Mouse (Mus musculus): ENCODE measurements around the gene Gm20532.

Gene Gm20532

GRCm38 (mm10) chr2:26617928-26618327 is 31.5 kb downstream of the Gm20532 start:
- peak; percentile 47 for DNase-seq (ENCODE audit: low read depth, low spot score)

DNA sequence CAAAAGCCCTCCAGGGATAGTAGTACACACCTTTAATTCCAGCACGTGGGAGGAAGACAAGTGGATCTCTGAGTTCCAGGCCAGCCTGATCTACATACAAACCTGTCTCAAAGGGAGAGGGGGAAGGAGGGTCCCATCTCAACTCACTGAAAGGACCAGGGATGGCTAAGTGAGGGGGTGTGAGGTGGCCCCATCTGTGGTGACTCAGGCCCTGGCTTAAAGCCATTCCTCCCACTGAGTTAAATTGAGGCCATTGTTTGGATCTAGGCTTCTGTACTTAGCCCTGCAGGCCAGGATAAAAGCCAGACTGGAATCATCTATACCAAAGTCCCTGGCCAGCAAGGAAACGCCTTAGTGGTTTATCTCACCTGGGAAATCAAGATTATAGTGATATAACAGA is 34.8 kb downstream of the Gm20532 start:
- DNase-seq (ENCODE audit: low read depth, low spot score): no peak

- no peak for DNase-seq (ENCODE audit: low read depth, low spot score)
Observed at GRCm38 (mm10) chr2:26622984-26623383, 36.5 kb downstream of the Gm20532 start.

DNA sequence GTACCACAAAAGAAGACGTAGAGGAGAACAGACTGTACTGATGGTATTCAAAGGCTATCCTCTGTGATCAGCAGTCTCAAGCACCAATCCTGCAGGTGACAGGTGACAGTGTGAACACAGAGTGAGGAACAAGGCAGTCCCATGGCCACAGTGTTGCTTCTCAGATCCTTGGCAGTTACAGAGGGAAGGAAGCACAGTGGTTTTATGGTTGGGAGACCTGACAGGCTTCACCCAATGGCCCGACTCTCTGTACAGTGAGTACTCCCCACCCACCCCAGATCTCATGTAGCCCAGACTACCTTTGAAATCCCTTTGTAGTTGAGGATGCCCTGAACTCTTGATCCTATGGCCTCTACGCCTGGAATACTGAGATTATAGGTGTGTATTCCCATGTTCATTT is 39.0 kb downstream of the Gm20532 start:
- no peak for DNase-seq (ENCODE audit: low read depth, low spot score)

DNA sequence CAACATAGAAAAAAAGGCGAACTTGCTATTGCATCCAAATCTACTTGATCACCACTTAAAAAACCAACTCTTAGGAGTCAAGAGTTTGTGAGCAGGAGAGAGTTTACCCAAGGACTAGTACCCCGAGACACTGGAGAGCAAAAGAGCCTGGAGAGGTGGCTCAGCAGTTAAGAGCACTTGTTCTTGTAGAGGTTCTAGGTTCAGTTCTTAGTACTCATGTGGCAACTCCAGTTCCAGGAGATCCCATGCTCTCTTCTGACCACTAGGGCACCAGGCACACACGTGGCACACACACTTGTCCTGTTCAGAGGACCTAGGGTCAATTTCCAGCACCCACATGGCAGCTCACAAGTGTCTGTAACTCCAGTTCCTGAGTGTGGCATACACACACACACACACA is 39.6 kb downstream of the Gm20532 start:
- DNase-seq (ENCODE audit: low read depth, low spot score): no peak

DNA sequence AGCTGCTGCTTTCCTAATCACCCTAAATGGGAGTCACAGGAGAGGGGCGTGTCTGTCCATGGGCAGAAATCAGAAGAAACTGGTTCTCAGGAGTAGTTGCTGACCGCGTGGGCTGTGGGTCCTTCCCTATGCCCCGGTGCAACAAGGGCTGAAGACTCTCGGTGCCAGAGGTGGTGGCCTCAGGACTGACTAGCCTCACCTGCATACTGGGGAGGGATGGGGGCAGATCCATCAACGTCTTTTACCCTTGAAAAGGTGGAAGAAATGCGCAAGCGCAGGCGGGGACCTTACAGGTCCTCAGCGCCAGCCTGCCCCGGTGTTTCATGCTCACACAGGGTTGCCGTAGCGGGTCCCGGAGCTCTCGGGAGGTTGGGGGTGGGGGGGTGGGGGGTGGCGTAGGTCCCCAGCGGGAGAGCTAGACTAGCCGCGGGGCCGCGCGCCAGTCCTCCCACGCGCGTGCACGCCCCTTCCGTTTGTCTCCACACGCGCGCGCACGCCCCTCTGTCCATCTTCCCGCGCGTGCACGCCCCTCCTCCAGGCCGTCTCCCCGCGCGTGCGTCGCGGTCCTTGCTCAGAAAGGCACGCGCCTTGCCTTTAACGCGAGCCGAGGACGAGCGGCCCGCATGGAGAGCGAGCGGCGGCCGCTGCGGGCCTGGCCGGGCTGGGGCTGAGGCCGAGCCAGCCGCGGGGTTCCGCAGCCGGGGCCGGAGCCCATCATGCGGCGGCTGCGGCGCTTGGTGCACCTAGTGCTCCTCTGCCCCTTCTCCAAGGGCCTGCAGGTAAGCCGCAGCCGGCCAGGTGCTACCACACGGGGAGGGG is 41.7 kb downstream of the Gm20532 start, which contains the start of gene Fam69b:
Gene Fam69b, plus strand, starts transcription at position 537 of the 819 bp plus-strand sequence.
- peak; percentile 75 for DNase-seq (ENCODE audit: low read depth, low spot score)

DNA sequence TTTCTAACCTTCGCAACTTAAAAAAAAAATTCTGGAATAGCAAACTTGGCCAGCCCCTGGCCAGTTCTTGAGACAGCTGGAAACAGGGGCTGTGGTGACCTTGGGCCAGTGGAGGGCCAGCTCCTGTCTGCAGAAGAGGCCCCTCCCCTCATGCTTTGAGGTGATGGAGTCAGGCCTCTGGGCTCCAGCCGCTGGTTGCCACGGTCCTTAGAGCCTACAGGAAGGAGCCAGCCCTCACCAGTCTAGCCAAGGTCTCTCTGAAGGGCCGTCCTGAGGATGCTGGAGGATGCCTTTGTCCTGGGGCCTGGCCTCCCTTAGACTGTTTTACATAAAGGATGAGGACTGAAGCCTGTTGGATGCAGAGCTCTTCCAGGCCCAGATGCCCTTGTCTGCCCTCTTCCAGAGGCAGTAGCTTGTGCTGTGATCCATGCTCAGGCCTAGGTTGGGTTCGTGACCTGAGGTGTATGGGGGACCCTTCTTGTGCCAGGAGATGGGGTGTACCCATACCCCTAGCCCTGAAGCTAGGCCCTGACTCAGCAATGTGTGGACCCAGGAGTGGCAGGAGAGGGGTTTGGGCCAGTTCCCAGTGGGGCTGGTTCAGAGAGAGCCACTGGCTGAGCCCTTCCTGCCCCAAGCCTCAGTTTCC is 42.5 kb downstream of the Gm20532 start:
- peak; percentile 54 for DNase-seq (ENCODE audit: low read depth, low spot score)

DNA sequence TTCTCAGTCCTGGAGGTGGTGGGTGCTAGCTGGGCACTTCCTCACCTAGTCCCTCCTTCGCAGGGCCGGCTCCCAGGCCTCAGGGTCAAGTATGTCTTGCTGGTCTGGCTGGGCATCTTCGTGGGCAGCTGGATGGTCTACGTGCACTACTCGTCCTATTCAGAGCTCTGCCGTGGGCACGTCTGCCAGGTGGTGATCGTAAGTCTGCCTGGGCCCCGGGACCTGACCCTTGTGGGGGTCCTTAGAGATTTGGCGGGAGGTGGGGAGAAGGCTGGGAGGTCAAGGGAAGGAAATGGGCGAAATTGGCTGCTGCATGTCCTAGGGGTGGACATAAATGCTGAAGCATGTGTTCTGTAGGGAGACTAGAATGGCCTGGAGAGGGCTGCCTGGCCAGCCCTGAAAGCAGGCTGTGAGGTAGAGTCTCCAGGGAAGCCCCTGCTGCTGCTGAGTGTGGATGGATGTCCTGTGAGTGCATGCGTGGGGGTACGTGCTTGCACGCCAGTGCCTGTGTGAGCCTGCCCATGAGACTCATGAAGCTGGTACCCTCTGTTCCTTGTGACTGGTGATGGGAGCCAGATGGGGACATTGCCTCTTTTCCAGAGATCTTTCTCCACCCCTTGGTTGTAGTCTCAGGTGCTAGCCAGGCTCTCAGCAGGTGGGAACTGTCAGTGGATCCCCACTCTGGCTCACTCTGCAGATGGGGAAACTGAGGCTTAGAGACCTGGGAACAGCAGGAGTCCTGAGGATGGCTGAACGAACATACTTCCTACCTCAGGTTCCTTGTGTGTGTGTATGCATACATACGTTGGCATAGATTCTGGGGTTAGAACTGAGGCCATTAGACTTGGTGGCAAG is 46.3 kb downstream of the Gm20532 start:
- no peak for DNase-seq (ENCODE audit: low read depth, low spot score)

GRCm38 (mm10) chr2:26633953-26634530 is 47.6 kb downstream of the Gm20532 start:
- DNase-seq (ENCODE audit: low read depth, low spot score): no peak

DNA sequence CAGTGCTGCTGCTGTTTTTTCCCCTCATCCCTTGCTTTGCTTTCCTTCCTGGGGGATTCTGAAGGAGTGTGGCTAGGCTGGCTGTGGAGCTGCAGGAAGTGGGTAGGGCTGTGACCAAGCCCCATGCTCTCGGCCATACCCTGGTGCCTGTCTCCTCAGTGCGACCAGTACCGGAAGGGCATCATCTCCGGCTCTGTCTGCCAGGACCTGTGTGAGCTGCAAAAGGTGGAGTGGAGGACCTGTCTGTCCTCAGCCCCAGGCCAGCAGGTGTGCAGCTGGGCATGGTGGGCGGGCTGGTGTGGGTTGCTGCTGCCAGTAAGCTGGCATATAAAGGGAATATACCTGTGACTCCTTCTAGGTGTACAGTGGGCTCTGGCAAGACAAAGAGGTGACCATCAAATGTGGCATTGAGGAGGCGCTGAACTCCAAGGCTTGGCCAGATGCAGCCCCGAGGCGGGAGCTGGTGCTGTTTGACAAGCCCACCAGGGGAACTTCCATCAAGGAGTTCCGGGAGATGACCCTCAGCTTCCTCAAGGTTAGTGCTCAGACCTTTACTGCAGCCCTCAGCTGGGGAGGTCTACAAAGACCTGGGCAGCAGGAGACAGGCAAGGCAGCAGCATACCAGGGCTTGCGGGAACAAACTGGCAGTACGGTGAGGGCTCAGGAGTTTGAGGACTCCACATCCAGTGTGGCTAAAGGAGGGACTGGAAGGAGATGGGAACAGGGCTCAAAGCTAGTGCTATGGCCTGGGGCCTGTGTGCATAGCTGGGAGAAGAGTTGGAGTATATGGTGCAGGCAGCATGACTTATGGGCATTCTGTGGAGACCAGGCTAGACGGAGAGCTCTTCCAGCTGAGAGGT is 48.4 kb downstream of the Gm20532 start:
- peak; percentile 46 for DNase-seq (ENCODE audit: low read depth, low spot score)

DNA sequence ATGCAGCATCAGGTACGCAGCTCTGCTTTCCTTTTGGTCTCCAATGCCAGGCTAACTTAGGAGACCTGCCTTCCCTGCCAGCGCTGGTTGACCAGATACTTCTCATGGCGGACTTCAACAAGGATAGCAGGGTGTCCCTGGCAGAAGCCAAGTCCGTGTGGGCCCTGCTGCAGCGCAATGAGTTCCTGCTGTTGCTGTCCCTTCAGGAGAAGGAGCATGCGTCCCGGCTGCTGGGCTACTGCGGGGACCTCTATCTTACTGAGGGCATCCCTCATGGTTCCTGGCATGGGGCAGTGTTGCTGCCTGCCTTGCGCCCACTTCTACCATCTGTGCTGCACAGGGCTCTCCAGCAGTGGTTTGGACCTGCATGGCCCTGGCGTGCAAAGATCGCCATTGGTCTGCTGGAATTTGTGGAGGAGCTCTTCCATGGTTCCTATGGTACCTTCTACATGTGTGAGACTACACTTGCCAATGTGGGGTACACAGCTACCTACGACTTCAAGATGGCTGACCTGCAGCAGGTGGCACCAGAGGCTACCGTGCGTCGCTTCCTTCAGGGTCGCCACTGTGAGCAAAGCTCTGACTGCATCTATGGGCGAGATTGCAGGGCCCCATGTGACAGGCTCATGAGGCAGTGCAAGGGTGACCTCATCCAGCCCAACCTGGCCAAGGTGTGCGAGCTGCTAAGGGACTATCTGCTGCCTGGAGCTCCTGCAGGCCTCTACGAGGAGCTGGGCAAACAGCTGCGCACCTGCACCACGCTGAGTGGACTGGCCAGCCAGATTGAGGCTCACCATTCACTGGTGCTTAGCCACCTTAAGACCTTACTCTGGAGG is 49.3 kb downstream of the Gm20532 start:
- DNase-seq (ENCODE audit: low read depth, low spot score): peak; percentile 53

DNA sequence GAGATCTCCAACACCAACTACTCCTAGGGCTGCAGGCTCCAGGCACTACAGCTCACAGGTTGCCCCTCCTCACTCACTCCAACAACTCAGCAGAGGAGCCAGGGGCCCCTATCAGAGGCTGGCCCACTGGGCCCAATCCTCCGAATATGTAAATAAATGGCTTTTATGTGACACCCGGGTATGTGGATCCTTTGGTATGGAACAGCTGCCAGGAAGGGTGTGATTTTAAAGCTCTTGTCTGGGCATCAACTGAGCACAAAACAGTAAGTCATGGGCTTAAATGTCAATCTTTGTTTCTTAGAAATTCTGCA is 49.8 kb downstream of the Gm20532 start:
- no peak for DNase-seq (ENCODE audit: low read depth, low spot score)

- DNase-seq (ENCODE audit: low read depth, low spot score): no peak
Observed at GRCm38 (mm10) chr2:26637316-26637932, 51.0 kb downstream of the Gm20532 start.

DNA sequence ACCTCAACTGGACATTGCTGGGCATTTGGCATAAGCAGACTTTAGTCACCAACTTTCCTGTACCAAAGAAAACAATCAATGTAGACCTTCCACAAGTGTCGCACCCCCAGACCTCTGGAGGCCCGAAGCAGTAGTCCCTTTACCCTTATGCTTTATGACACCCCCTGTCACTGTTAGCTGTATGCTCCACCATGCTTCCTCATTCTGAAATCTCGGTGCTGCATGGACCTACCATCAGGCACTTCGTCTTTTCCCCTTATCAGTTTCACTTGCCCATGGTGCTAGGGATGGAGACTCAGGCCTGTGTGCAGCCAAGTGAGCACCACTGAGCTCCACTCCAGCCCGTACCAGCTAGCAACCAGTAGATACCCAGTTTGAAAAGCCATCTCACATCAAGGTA is 51.6 kb downstream of the Gm20532 start:
- DNase-seq (ENCODE audit: low read depth, low spot score): no peak

- DNase-seq (ENCODE audit: low read depth, low spot score): no peak
Observed at GRCm38 (mm10) chr2:26638572-26638971, 52.1 kb downstream of the Gm20532 start.

GRCm38 (mm10) chr2:26639083-26639482 is 52.6 kb downstream of the Gm20532 start:
- DNase-seq (ENCODE audit: low read depth, low spot score): peak; percentile 84

DNA sequence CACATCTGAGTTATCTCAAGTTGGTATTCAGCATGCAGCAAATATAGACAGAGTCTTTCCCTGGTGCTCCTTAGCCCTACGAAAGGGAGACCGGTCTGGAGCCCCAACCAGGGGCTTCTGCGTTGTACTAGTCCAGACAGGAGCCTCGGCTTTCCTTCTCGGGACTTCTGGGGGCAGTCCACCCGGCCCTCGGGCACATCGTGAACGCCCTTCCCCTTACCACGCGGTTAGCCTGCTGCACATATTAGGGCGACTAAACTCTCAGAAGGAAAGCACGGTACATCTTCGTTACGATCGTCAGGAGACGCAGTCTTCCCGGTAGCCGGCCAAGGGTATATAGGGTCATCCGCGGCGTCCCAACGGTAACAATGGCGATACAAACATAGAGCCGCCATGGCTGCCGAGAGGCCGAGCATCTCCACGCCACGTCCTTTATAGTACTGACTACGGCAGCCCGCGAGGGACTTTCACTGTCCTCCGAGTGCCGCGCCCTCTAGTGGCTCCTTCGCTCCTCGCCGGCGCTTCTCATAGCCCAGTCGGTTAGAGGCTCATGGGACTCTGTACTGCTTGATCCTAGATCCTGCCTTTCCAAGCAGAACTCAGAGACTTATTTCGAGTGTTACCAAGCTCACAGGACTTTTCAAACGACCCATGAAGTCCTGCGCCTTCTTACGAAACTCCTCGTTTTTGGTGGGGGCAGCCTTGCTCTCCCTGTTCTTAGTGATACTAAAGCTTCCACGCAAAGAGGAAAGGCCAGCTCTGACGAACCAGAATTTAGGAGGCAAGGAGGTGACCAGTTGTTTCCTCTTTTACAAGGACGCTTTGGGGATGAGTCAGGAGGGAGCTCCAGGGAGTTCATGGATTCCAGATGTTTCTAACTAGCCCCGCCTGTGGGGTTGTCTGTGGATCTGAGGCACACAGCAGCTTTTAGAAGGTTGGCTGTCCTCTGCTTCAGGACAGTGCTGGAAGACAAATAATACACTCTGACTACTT is 53.7 kb downstream of the Gm20532 start:
- DNase-seq (ENCODE audit: low read depth, low spot score): peak; percentile 97

GRCm38 (mm10) chr2:26641006-26641647 is 54.7 kb downstream of the Gm20532 start:
- DNase-seq (ENCODE audit: low read depth, low spot score): no peak

Measured in ES-CJ7 (cell line).